Mouse (Mus musculus) activated CD4-positive, CD25-positive, alpha-beta regulatory T cell, adult 4 months (primary cell): ENCODE data around the gene Gm19402. TPM values are rescaled to one million over a fixed set of nuclear protein-coding genes. Genes with fewer than 3 reads are reported as not detected.
"Not testable (repeated sequence)": the region's sequence is repeated elsewhere in the genome, so short reads cannot be mapped to it uniquely, and the experiment has no call there.

ENCODE experiments used
- ATAC-seq: one replicate; pipeline ENCODE4 v1.8.0; 2017
- polyA plus RNA-seq, 2 experiments: library from polyadenylated mRNA; unstranded; fragments of 100-300 nt; shearing (Covaris generic); gene quantifications; one replicate each; pipeline ENCODE4 v1.2.1; 2017

The Gm19402 gene
- not detected for polyA plus RNA-seq

- not testable (repeated sequence) for ATAC-seq
Measured at GRCm38 (mm10) chr10:77690356-77690807, at the start of gene Gm19402. Gm19402 (minus strand) TSS chr10:77690757.

DNA sequence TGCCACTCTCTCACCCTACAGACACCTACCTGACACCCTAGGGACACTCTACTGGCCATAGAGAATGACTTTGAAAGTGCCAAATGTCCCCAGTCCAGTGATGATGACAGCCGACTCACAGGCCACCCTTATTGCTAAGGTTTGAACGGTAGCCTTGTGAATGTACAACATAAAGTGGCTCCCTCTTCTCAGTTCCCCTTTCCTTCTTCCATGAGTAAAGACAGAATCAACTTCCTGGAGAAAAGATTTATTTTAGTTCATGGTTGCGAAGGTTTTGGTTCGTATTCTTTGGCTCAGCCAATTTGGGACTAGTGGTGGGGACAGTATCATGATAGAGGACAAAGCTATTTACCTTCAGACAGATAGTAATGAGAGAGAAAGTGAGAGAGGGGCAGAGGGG, 48.4 kb upstream of the Gm19402 start:
- no peak for ATAC-seq

GRCm38 (mm10) chr10:77735928-77736327, 45.4 kb upstream of the Gm19402 start:
- no peak for ATAC-seq

GRCm38 (mm10) chr10:77729241-77729640, 38.7 kb upstream of the Gm19402 start:
- no peak for ATAC-seq

GRCm38 (mm10) chr10:77728280-77728679, 37.7 kb upstream of the Gm19402 start:
- no peak for ATAC-seq

GRCm38 (mm10) chr10:77726186-77726585, 35.6 kb upstream of the Gm19402 start, which contains the start of gene Gm10100:
Gm10100 (plus strand) TSS chr10:77726486.
- no peak for ATAC-seq

GRCm38 (mm10) chr10:77724855-77725254, 34.3 kb upstream of the Gm19402 start:
- no peak for ATAC-seq

- ATAC-seq: not testable (repeated sequence)
Measured at GRCm38 (mm10) chr10:77720299-77720698, 29.7 kb upstream of the Gm19402 start, which contains the start of gene Krtap12-1. Krtap12-1 (plus strand) TSS chr10:77720599.

DNA sequence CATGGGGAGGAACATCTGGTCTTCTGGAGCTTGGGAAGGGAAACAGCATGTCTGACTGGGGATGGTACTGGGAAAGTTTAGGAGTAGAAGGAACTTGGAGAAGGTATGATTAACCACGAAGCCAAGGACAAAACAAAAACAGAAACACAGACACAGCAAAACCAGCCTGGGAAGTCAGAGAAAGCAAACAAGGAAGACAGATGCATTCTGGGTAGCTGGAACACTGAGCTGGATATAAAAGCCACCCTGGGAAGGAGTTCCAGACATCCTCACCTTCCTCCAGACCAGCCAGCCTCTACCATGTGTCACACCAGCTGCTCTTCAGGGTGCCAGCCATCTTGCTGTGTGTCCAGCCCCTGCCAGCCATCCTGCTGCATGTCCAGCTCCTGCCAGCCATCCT, 24.9 kb upstream of the Gm19402 start, which contains the start of gene Gm10142:
Gene Gm10142 (plus strand): TSS at position 301 of the 400 bp plus-strand sequence.
- ATAC-seq: no peak

- ATAC-seq: no peak
Measured at GRCm38 (mm10) chr10:77713734-77714133, 23.2 kb upstream of the Gm19402 start.

DNA sequence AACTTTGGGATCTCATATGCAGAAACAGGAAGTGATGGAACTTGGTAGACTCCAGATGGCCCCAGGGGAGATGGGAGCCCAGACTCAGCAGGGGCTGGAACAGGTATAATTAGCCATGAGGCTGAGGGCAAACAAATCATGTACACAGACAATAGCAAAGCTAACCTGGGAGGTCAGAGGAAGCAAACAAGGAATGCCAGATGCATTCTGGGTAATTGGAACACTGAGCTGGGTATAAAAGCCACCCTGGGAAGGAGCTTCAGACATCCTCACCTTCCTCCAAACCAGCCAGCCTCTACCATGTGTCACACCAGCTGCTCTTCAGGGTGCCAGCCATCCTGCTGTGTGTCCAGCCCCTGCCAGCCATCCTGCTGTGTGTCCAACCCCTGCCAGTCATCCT, 20.6 kb upstream of the Gm19402 start, which contains the start of gene Gm10024:
Gene Gm10024 (plus strand): TSS at position 301 of the 400 bp plus-strand sequence.
- not testable (repeated sequence) for ATAC-seq

- ATAC-seq: no peak
Measured at GRCm38 (mm10) chr10:77709831-77710230, 19.3 kb upstream of the Gm19402 start.

GRCm38 (mm10) chr10:77706326-77706725, 15.8 kb upstream of the Gm19402 start, which contains the start of gene Gm10272:
Gm10272 (plus strand) TSS chr10:77706626.
- ATAC-seq: no peak

DNA sequence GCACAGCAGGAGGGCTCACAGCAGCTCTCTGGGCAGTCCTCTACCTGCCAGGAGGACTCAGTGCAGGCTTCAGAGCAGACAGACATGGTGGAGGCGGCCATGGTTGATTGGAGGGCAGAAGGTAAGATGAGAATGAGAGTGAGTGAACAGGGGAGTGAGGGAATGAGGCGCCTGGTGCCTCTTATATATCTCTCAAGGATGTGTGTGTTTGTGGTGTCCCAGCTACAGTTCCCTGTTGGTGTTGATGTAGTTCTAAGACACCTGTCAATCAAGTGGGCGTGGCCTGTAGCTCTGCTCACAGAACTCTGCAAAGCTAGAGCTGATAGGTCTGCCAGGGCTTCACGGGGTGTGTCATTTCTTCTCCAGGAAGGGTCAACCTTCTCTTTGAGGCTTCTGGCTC, 6.6 kb upstream of the Gm19402 start, which contains the start of gene Gm9508:
Gene Gm9508 (minus strand): TSS at position 101 of the 400 bp plus-strand sequence.
- no peak for ATAC-seq

DNA sequence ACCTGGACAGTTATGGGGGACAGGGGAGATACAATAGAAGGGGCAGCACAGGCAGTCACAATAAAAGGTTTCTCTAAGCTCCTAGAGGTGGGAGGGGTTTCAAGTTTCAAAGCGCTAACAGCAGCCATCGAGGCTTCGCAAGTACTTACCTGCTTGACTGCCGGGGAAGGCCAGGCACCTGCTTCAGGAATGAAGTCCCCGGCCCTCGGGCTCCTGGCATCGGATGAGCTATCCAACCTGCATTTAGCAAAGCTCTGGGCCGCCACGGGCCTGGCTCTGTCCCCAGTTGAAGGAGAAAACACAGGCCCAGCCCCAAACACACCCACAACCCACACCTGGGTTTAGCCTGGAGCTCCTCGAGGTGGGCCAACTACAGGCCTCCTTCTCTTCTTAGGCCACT, 3.5 kb downstream of the Gm19402 start:
- no peak for ATAC-seq

DNA sequence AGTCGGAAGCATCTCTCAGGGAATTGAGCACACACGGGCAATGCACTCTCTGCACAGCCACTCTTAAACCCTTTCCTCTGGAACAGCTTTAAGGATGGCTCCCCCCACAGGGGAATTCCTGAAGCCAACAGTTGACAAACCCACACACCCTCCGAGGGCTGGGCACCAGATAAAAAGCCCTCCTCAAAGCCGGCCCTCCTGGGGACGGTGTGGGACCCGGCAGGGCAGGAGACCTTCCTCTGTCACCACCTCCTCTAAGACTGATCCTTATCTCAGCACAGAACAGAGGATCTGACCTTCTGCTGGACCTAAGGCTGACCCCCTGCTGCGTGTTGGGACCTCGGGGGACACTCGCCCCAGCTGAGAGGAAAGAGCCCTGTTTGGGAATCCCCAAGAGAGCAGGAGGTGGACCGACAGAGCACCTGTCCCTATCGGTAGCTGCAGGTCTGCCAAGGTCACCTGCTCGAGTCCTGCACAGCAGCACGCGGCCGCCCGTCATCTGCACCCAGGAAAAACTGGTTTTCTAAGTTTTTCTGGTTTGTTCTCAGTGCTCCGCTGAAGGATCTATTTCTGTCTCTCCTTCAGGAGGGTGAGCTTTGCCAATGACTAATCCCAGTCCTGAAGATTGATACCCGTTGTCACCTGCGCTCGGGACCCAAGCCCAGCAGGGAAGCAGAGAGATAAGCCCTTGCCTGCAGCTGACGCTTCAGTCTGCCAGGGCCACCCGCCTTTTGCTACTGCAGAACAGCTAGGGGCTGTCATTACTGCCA, 4.5 kb downstream of the Gm19402 start, which contains the start of gene Tspear:
Gene Tspear (plus strand): TSS at position 675 of the 770 bp plus-strand sequence.
- ATAC-seq: no peak

DNA sequence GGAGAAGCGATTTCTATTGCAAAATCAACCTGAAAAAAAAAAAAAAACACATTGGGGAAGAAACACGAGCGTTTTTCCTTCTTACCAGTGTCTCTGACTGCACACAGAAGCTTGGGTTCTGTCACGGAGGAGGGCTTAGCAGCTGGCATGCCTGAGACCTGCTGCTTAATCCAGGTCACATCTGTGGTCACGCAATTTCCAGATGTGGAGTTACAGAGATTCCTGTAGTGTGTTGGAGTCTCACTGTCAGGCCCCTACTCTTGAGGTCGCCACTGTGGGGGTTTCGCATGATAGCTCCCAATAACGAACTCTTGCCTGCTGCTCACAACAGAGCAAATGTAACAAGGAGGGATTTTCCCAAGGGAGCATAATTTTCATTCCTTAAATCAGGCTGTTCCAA, 6.4 kb downstream of the Gm19402 start:
- ATAC-seq: no peak

DNA sequence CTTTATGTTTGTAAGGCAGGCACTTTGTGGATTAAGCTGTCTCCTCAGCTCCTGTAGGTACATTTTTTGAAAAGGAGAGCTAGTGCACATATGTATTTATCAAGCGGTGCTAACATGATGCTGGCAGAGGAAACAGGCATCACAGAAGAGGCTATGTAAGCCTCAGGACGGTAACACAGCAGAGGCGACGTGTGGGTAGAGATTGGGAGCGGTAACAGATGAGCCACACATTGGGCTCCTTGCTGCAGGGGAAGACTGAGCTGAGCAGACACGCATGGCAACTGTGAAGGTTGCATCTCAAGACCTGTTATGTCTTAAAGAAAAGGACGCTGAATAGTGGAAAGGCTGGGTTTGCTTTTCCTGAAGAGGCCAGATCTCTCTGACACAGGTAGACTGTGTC, 7.6 kb downstream of the Gm19402 start:
- ATAC-seq: no peak

DNA sequence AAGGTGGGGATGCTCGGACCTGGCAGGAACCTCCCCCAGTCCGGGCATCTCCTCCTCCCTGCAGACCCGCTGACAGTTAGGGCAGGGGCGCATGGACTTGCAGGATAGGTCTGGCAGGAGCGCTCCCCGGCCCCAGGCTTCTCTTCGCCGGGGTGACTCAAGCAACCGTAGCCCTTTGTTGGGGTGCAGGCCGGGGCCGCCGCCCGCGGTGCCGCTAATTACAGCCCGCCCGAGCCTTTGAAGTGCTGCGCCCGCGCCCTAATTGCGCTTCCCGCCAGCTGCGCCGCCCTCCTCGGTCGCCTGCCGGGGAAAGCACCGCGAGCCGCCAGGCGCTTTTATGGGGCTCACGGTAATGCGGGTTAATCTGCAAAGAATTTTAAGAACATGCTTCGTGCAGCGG, 13.0 kb downstream of the Gm19402 start:
- peak; percentile 23 for ATAC-seq

GRCm38 (mm10) chr10:77673765-77674164, 16.8 kb downstream of the Gm19402 start:
- ATAC-seq: no peak

DNA sequence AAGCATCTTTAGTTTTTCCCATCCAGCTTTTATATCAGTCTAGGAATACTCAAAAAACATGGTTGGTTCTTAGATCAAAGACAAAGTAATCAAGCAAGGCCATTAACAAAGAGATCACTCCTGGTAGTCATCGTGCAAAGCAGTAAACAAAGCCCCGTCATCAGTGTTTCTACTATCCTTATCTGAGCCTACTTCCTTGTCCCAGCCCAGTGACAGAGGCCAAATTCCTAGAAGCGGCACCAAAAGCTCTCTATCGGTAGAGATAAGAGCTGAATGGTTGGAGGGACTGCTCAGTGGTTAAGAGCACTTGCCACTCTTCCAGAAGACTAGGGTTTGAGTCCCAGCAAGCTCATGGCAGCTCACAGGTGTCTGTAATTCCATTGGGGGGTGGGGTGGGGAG, 19.0 kb downstream of the Gm19402 start:
- no peak for ATAC-seq

- ATAC-seq: no peak
Measured at GRCm38 (mm10) chr10:77670710-77671109, 19.8 kb downstream of the Gm19402 start.

DNA sequence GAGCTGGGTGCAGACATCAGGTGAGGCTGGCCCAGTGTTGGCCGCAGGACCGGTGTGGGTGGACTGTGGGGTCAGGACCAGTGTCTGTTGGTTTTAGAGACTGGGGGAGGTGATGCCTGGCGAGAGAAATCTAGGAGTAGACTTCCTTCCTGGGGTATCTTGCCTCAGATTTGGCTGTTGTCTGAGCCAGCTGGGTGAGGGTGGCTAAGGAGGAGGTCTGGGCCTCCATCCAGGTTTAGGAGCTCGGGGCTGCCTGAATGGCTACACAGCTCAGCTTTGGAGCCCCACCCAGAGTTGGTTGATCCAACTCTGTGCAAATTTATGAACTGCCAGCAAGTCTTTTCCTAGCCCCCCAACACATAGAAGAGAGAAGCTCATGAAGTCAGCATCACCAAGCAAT, 23.2 kb downstream of the Gm19402 start:
- no peak for ATAC-seq

GRCm38 (mm10) chr10:77666342-77666741, 24.2 kb downstream of the Gm19402 start:
- ATAC-seq: no peak
